Mouse (Mus musculus) lung, postnatal 0 days (tissue): ENCODE measurements around the gene Gtf2i. TPM values are rescaled to one million over a fixed set of nuclear protein-coding genes. Genes with fewer than 3 reads are reported as not detected.

Experiments used
- ATAC-seq: fragments of 200-750 bp; cut with Nextera tagmentation; 2 replicates; pipeline ENCODE4 v1.8.0; 2017; ENCODE audit warnings: moderate library complexity
- DNase-seq: peaks from one replicate; pipeline ENCODE4 v3.0.0-alpha.2; 2016; ENCODE audit warnings: low spot score
- H3K27ac ChIP-seq: fragments of 300-500 bp; sonication (generic); 2 replicates; pipeline ENCODE4 v1.5.1; 2014; ENCODE audit warnings: antibody characterized with exemption, mild to moderate bottlenecking, low read length, mixed read lengths
- H3K27me3 ChIP-seq: fragments of 300-500 bp; sonication (generic); replicated peaks from 2 replicates; pipeline ENCODE4 v1.6.1; 2014; ENCODE audit warnings: low read length, mixed read lengths; ENCODE audit not compliant: insufficient read depth
- H3K36me3 ChIP-seq: fragments of 300-500 bp; sonication (generic); 2 replicates; pipeline ENCODE4 v1.6.1; 2014; ENCODE audit warnings: low read length, mixed read lengths; ENCODE audit not compliant: insufficient read depth
- H3K4me1 ChIP-seq: fragments of 300-500 bp; sonication (generic); 2 replicates; pipeline ENCODE4 v1.6.1; 2014; ENCODE audit warnings: antibody characterized with exemption, low read depth, low read length, mixed read lengths; ENCODE audit not compliant: insufficient read depth
- H3K4me2 ChIP-seq: fragments of 300-500 bp; sonication (generic); replicated peaks from 2 replicates; pipeline ENCODE4 v1.6.1; 2014; ENCODE audit warnings: low read depth, mild to moderate bottlenecking, low read length, moderate library complexity, mixed read lengths
- H3K4me3 ChIP-seq: fragments of 300-500 bp; sonication (generic); 2 replicates; pipeline ENCODE4 v1.5.1; 2014; ENCODE audit warnings: low read depth, low read length
- H3K9ac ChIP-seq: fragments of 300-500 bp; sonication (generic); replicated peaks from 2 replicates; pipeline ENCODE4 v1.6.1; 2014; ENCODE audit warnings: low read depth, mild to moderate bottlenecking
- H3K9me3 ChIP-seq: fragments of 300-500 bp; sonication (generic); 2 replicates; pipeline ENCODE4 v1.6.1; 2016; ENCODE audit warnings: low read length, mixed read lengths
- CTCF ChIP-seq: IDR thresholded peaks from 2 replicates; pipeline ENCODE4 v1.5.1; 2016; ENCODE audit warnings: antibody characterized with exemption, mild to moderate bottlenecking
- EP300 ChIP-seq: IDR thresholded peaks from 2 replicates; pipeline ENCODE4 v1.6.1; 2016; ENCODE audit warnings: antibody characterized with exemption, mild to moderate bottlenecking, control low read depth
- WGBS: fragments of 180-500 bp; shearing (Covaris S2); extraction: QIAGEN DNeasy Blood & Tissue Kit; methylation state at CpG from one replicate; pipeline ENCODE4 v1.1.7; 2014; 5-methylcytosine and 5-hydroxymethylcytosine counted together
- microRNA-seq: library from miRNA; unstranded; fragments of <30 nt; microRNA quantifications from one replicate; pipeline ENCODE4, GENCODE M21; 2016
- polyA plus RNA-seq: library from polyadenylated mRNA; unstranded; fragments of >200 nt; fragmentation: Nextera tagmentation; extraction: Ambion mirVana; gene quantifications from 2 replicates; pipeline ENCODE4 v1.2.1, GENCODE M21; 2015

Gene Gtf2i
- polyA plus RNA-seq, 1 experiment from 2014 or later: 84.9 TPM

- Histone ChIP-seq H3K27me3 (no peaks in the 10 kb centered on the region), H3K36me3 (no peaks in the 10 kb centered on the region), H3K4me3 (no peak overlapping the region), H3K9me3 (no peaks in the 10 kb centered on the region), H3K9ac (no peak overlapping the region), H3K4me2 (no peak overlapping the region), H3K27ac (no peak overlapping the region), H3K4me1 (peaks cover 6% of the 10 kb centered on the region)
- TF ChIP-seq EP300: no peak
- TF ChIP-seq CTCF: no peak
- ATAC-seq: no peak
- WGBS: 42% methylated on average over 12 of the region's 12 CpGs
- DNase-seq: peak; percentile 33
These were observed 100.3 kb downstream of the Gtf2i start for GRCm38 (mm10) chr5:134214021-134214806.

GRCm38 (mm10) chr5:134209931-134210554 is 104.5 kb downstream of the Gtf2i start:
- no peak for TF ChIP-seq EP300
- peak overlapping the region; percentile 38; the same call in 1 of the 2 replicates for H3K27ac ChIP-seq
- ATAC-seq (peak; percentile 86), DNase-seq (peak; percentile 88)
- WGBS: 7% methylated on average over 11 of the region's 11 CpGs
- H3K36me3 ChIP-seq: no peaks in the 10 kb centered on the region
- no peaks in the 10 kb centered on the region for H3K27me3 ChIP-seq
- H3K4me3 ChIP-seq: no peak overlapping the region
- peaks cover 7% of the 10 kb centered on the region for H3K4me1 ChIP-seq
- H3K4me2 ChIP-seq: no peak overlapping the region
- H3K9me3 ChIP-seq: no peaks in the 10 kb centered on the region
- no peak overlapping the region for H3K9ac ChIP-seq

- Histone ChIP-seq H3K4me1 (peaks cover 7% of the 10 kb centered on the region), H3K4me3 (no peak overlapping the region), H3K27ac (no peak overlapping the region), H3K4me2 (no peak overlapping the region), H3K9me3 (no peaks in the 10 kb centered on the region), H3K9ac (no peak overlapping the region), H3K36me3 (no peaks in the 10 kb centered on the region), H3K27me3 (no peaks in the 10 kb centered on the region)
- TF ChIP-seq CTCF: no peak
- TF ChIP-seq EP300: no peak
- 75% methylated on average over 10 of the region's 10 CpGs for WGBS
- ATAC-seq (no peak), DNase-seq (no peak)
These were observed 107.8 kb downstream of the Gtf2i start for GRCm38 (mm10) chr5:134206721-134207120.

GRCm38 (mm10) chr5:134193664-134194063 is 120.9 kb downstream of the Gtf2i start:
- Histone ChIP-seq H3K9me3 (no peaks in the 10 kb centered on the region), H3K36me3 (no peaks in the 10 kb centered on the region), H3K4me3 (no peak overlapping the region), H3K4me2 (no peak overlapping the region), H3K4me1 (no peaks in the 10 kb centered on the region), H3K9ac (no peak overlapping the region), H3K27me3 (no peaks in the 10 kb centered on the region), H3K27ac (no peak overlapping the region)
- 77% methylated on average over 8 of the region's 8 CpGs for WGBS
- no peak for DNase-seq
- no peak for TF ChIP-seq CTCF
- TF ChIP-seq EP300: no peak
- no peak for ATAC-seq

GRCm38 (mm10) chr5:134188571-134188970 is 126.0 kb downstream of the Gtf2i start:
- WGBS: 61% methylated on average over 7 of the region's 7 CpGs
- 0 out of 2 replicates have a peak, but pooled peaks cover 2% of the 10 kb centered on the region for H3K4me1 ChIP-seq
- no peak overlapping the region for H3K9ac ChIP-seq
- ATAC-seq (no peak), DNase-seq (no peak)
- H3K4me3 ChIP-seq: no peak overlapping the region
- no peak overlapping the region for H3K27ac ChIP-seq
- H3K4me2 ChIP-seq: no peak overlapping the region
- no peaks in the 10 kb centered on the region for H3K27me3 ChIP-seq
- no peaks in the 10 kb centered on the region for H3K9me3 ChIP-seq
- no peaks in the 10 kb centered on the region for H3K36me3 ChIP-seq
- TF ChIP-seq EP300 (no peak), CTCF (no peak)

Small RNA genes lying within 50 kb of the gene (microRNA-seq; reads per million reads assigned to microRNA genes)
- not detected for gene Mir3965

Other genes with a start within 250 kb of the Gtf2i start
- 6.3 and 7.8 TPM in 2 replicates for gene Castor2, start 215.0 kb downstream of the Gtf2i start, polyA plus RNA-seq
- 11.3 and 11.4 TPM in 2 replicates for gene Rcc1l, start 138.0 kb downstream of the Gtf2i start, polyA plus RNA-seq
- gene Gtf2ird2, start 130.7 kb downstream of the Gtf2i start, polyA plus RNA-seq: 4.4 and 5.6 TPM in 2 replicates
- 19.6 and 19.8 TPM in 2 replicates for gene Ncf1, start 85.1 kb downstream of the Gtf2i start, polyA plus RNA-seq
- gene Gtf2ird1, start 142.0 kb upstream of the Gtf2i start, polyA plus RNA-seq: 31.9 and 36.1 TPM in 2 replicates
- gene Clip2, start 237.7 kb upstream of the Gtf2i start, polyA plus RNA-seq: 3.0 and 4.1 TPM in 2 replicates
- gene Syna, start 245.4 kb upstream of the Gtf2i start, polyA plus RNA-seq: 0.24 and 0.67 TPM in 2 replicates